Mouse (Mus musculus): ENCODE data around the gene Ptger1.

Ptger1 gene

GRCm38 (mm10) chr8:83656043-83656442 lies 10.4 kb upstream of the Ptger1 start:
- DNase-seq (ENCODE audit: inconsistent ontology term), result no peak

DNA sequence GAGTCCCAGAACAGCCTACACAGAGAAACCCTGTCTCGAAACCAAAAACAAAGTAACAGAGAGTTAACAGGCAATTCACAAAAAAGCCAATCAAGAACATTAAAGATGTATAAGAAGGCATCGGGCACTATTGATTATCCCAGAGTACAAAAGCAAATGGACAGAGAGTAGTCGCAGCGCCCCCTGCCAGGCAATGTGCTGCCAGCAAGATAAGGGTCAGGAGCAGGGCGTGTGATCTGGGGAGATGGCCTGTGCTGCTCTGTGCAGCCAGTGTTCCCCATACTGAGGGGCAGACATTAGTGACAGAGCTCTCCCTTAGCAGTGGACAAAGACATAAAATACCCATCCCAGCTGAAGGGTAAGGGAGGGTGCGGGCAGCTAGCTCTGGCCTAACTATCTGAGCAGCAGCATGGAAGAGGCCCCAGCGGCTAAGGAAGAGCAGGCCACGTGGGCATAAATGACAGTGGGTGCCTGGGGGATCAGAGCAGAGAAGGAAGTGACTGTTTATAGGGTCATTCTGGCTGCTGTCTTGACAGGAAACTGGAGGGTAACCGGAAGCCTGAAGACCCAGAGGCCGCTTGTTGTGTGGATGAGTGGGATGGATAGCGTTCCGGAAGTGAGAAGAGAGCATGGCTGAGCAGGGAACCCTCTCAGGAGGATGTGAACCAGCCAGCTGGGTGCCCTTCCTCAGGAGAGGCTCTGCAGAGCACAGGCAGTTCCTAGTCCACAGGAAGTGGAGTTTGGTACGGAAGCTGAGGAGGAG lies 9.8 kb upstream of the Ptger1 start:
- no peak for DNase-seq (ENCODE audit: inconsistent ontology term)

- no peak for DNase-seq (ENCODE audit: inconsistent ontology term)
These were observed 5.9 kb upstream of the Ptger1 start for GRCm38 (mm10) chr8:83660545-83660944.

- DNase-seq (ENCODE audit: inconsistent ontology term), result peak; percentile 23
These were observed 5.3 kb upstream of the Ptger1 start for GRCm38 (mm10) chr8:83660995-83661680.

DNA sequence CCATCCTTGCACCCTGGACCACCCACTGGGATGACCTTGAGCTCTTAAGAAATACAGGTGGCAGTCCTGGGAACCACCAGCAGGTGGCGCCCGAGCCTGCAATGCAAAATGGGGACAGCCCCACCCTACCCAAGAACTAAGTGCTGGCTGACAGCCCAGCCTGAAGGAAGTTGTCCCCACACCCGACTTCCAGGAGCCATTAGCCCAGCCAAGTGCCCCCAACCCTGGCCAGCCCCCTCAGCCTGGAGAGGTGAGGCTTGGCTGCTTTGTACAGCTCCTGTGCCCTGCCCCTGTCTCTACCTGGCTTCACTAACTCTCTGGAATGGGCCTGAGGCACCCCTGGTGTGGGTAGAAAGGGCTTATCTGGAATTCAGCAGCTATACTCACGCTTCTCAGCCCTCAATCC lies 4.1 kb upstream of the Ptger1 start:
- DNase-seq (ENCODE audit: inconsistent ontology term), result peak; percentile 89

- no peak for DNase-seq (ENCODE audit: inconsistent ontology term)
These were observed 2.4 kb upstream of the Ptger1 start for GRCm38 (mm10) chr8:83664096-83664495.

DNA sequence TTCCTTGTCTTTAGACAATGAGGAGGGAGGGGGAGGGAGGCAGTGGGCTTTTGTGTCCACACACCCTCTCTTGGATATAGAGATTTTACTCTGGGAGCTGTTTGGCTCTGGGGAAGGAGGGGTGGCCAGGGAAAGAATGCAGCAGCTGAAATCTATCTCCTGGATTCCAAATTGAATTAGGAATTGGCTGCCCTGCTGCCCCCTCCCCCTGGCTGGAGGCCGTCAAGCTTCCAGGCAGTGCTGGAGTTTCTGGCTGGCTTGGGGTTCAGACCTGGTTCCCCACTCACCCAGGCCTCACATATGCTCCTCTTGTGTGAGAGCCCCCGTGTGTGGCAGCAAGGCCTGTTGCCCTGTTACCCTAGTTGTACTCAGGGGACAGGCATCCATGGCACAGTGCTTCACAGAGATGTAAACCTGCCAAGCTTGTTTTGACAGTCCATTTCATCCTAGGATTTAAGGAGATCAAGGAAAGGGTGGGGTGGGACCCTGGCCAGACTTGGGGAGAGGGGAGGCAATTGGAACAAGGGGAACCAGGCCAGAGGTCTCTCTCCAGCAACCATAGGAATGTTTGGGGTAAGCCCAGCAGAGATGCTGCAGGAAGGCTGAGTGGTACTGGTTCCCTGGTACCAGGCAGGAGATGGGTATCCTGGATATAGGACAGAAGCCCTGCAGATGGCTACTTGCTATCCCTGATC lies 1.4 kb upstream of the Ptger1 start:
- peak; percentile 57 for DNase-seq (ENCODE audit: inconsistent ontology term)

- peak; percentile 66 for DNase-seq (ENCODE audit: inconsistent ontology term)
These were observed 372 bp downstream of the Ptger1 start for GRCm38 (mm10) chr8:83666866-83667234.

DNA sequence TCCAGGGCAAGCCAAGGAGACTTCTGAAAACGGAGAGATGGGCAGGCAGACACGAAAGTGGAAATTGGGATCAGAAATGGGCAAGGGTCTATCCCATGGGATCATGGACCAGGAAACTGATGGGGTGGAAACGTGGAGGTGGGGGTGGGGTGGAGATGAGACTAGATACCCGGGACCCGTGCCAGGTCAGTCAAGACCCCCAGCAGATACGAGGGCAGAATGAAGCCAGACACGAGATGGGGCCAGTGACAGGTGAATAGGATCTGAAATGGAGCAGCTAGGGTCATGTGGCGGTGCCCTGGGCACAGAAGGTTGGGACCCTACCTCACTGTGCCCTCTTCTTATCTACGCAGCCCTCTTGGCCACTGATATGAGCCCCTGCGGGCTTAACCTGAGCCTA lies 1.0 kb downstream of the Ptger1 start:
- DNase-seq (ENCODE audit: inconsistent ontology term), result no peak

DNA sequence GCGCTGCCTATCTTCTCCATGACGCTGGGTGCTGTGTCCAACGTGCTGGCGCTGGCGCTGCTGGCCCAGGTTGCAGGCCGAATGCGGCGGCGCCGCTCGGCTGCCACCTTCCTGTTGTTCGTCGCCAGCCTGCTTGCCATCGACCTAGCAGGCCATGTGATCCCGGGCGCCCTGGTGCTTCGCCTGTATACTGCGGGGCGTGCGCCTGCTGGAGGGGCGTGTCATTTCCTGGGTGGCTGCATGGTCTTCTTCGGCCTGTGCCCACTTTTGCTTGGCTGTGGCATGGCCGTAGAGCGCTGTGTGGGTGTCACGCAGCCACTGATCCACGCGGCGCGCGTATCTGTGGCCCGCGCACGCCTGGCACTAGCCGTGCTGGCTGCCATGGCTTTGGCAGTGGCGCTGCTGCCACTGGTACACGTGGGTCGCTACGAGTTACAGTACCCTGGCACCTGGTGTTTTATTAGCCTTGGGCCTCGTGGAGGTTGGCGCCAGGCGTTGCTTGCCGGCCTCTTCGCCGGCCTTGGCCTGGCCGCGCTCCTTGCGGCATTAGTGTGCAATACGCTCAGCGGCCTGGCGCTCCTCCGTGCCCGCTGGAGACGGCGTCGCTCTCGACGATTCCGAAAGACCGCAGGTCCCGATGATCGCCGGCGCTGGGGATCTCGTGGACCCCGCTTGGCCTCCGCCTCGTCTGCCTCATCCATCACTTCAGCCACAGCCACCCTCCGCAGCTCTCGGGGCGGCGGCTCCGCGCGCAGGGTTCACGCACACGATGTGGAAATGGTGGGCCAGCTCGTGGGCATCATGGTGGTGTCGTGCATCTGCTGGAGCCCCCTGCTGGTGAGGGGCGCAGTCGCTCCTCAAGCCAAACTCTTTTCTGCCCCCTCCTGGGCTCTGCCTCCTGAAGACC lies 1.8 kb downstream of the Ptger1 start:
- peak; percentile 64 for DNase-seq (ENCODE audit: inconsistent ontology term)

- DNase-seq (ENCODE audit: inconsistent ontology term), result no peak
These were observed 2.5 kb downstream of the Ptger1 start for GRCm38 (mm10) chr8:83669013-83669412.

DNA sequence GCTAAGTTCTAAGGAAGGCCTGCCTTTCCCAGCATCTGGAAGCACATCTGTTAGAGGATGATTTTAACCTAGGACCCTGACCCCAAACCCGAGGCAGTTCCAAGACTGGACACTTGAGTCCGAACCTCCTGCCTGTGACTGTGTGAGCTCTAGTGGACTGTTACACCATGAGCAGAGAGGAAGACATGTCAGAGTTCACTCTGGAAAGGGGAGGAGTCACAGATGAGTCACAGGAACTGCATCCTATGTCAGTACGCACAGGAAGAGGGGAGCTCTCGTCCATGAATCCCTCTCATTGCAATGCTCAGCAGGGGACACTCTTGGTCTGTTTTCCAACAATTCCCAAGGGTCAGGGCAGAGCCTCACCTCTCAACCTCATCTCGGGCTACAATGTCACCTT lies 6.5 kb downstream of the Ptger1 start:
- no peak for DNase-seq (ENCODE audit: inconsistent ontology term)

GRCm38 (mm10) chr8:83674497-83674896 lies 8.0 kb downstream of the Ptger1 start:
- DNase-seq (ENCODE audit: inconsistent ontology term), result no peak

- no peak for DNase-seq (ENCODE audit: inconsistent ontology term)
These were observed 13.4 kb downstream of the Ptger1 start for GRCm38 (mm10) chr8:83679866-83680265.

DNA sequence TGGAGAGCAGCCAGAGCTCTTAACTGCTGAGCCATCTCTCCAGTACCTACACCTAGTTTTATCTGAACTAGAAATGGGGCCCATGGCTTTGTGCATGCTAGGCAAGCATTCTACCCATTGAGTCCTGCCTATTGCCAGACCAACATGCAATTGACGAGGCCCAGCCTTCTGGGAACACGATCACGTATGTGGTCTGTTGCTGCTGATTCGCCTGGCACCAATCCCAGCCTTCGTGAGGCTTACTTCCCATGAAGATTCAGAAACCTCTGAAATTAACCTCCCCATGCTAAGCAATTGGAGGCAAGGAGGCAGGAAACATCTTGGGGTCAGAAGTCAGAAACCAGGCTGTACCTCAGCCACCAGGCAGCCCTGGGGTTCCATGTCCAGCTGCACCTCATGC lies 14.1 kb downstream of the Ptger1 start:
- no peak for DNase-seq (ENCODE audit: inconsistent ontology term)

DNA sequence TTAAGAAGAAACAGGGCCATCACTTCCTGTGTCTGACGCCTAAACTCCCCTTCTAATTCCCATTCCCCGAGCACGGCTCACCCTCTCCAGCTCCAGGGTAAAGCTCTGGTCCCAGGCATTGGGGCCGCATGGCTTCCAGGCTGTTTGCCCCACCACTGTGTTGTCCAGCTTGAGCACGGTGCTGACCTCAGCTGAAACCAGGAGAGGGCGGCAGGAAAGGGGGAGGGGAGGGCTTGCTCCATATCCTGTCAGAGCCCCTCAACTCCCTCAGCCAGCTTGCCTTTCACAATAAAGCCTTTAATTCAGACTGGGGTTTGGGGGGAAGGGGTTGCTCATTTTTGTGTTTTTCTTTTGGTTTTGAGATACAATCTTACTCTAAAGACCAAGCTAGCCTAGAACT lies 14.6 kb downstream of the Ptger1 start:
- DNase-seq (ENCODE audit: inconsistent ontology term), result no peak

GRCm38 (mm10) chr8:83684517-83684916 lies 18.0 kb downstream of the Ptger1 start:
- DNase-seq (ENCODE audit: inconsistent ontology term), result no peak

DNA sequence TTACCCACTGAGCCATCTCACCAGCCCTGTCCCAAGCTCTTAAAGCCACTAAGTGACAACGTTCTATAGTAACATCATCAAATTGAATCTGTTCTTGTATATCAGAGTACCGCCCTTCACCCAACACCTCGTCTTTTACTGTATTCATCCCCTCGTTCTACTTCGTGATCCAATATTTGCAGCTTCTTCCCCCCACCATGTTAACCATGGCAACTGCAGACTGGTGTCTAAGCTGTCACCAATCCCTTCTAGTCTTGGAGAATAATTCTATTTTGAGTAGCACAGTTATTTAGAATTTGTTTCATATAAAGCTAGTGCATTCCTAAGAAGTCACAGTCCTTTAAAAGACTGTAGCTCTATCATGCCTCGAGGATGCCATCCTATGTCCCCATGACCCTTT lies 22.8 kb downstream of the Ptger1 start:
- no peak for DNase-seq (ENCODE audit: inconsistent ontology term)

GRCm38 (mm10) chr8:83693609-83694236 lies 27.2 kb downstream of the Ptger1 start:
- DNase-seq (ENCODE audit: inconsistent ontology term), result no peak

GRCm38 (mm10) chr8:83694369-83695160 lies 28.1 kb downstream of the Ptger1 start:
- DNase-seq (ENCODE audit: inconsistent ontology term), result no peak

All from Muller cell, postnatal 12 days (primary cell).